Mouse (Mus musculus) spleen, postnatal 14 days (tissue): ENCODE data around the gene Ikzf1.

ENCODE experiments used
- DNase-seq, 2 experiments: peaks; one replicate each; pipeline ENCODE4 v3.0.0; 2021 to 2022; ENCODE audit warnings: low spot score in 2 of 2

Gene Ikzf1

DNA sequence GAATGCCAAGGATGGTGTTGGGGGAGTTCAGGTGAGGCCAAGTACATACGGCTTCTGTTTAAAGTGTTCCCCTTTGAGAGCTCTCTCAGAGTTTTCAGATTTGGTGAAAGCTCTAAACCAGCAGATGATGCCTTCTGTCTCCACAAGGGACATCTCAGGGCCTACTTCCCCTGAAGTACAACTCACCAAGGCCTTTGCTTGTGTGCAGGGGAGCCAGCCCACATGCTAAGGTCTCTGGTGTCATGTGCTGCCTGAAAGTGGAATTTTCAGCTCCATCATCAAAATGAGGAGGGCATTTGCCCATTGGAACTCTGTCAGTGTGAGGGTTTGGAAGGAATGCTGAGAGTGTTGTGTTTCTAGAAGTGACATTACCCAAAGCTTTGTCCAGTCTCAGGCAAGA lies 80.6 kb downstream of the Ikzf1 start:
- DNase-seq = no peak

DNA sequence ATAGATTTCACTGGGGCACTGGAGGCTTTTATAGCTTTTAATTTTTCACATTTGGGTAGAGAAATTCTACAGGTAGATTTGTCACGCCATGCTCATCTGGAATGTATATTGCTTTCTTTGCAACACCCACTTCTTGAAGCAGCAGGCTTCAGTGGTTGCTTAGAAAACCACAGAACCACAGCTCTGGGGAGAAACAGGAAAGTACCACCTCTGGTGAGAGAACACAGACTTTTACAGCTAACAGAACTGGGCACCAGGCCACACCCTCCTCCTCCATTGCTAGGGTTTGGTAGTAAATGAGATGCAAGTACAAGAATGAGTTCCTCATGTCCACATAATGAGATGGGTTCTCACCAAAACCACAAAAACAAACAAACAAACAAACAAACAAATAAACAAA lies 81.3 kb downstream of the Ikzf1 start:
- DNase-seq = peak in 1 of 2 experiments; percentile 33

DNA sequence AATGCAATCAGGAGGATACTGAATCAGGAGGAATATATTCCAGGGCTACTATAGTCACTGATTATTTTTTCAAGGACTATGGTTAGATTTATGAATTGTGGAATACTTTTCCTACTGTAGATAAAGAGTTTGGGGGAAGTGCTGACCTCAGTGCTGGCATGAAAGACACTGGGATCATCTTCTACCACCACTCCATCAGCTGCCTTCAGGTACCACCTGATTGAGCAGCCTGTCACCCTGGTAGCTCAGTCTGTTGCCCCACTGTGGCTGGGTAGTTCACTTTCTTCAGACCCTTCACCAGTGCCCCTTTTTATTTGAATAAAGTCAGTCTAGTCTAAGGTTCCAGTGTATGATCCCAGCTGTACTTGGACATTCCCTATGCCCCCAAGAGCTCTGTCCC lies 81.9 kb downstream of the Ikzf1 start:
- no peak for DNase-seq

GRCm38 (mm10) chr11:11768057-11768456 lies 83.3 kb downstream of the Ikzf1 start:
- DNase-seq = no peak

GRCm38 (mm10) chr11:11769281-11769680 lies 84.5 kb downstream of the Ikzf1 start:
- no peak for DNase-seq

GRCm38 (mm10) chr11:11770691-11771090 lies 85.9 kb downstream of the Ikzf1 start:
- DNase-seq = no peak

GRCm38 (mm10) chr11:11772196-11772595 lies 87.4 kb downstream of the Ikzf1 start:
- no peak for DNase-seq

- no peak for DNase-seq
These were observed 89.6 kb downstream of the Ikzf1 start for GRCm38 (mm10) chr11:11774384-11774783.

DNA sequence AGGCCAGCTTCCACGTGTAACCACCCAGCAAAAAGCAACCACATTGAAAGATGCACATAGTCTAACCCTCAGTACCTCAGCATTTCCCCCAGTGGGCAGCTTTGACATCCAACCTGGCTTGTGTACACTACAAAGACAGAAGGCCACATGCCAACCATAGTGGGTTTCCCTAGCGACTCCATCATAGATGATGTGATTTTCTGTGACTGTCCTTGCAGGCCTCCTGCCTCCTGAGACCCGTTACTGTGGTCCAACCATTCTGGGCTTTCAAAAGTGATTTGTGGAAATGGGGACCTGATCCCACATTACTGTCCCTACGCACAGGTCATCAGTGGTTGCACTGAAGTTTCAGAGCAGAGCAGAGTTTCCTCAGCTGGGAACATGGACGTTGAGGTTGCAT lies 90.1 kb downstream of the Ikzf1 start:
- DNase-seq = no peak

GRCm38 (mm10) chr11:11776071-11776821 lies 91.4 kb downstream of the Ikzf1 start:
- no peak for DNase-seq

DNA sequence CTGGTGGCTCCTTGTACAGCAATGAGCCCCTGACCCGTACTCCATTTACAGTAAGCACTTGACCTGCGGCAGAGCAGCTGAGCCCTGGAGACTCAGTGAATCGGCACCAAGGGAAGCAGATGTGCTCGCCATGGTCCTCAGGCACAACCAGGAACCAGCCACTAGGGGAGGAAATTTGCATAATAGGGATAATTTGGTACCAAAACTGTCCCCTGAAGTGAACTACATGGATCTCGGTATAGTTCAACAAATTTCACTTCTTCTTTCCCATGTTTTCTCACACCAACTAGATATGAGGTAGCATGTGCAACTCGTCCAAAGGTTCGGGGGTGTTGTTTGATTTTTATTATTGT lies 92.0 kb downstream of the Ikzf1 start:
- peak in 1 of 2 experiments; percentile 36 for DNase-seq

- DNase-seq = no peak
These were observed 92.4 kb downstream of the Ikzf1 start for GRCm38 (mm10) chr11:11777246-11777645.

GRCm38 (mm10) chr11:11777796-11778195 lies 93.0 kb downstream of the Ikzf1 start:
- DNase-seq = no peak

- no peak for DNase-seq
These were observed 93.5 kb downstream of the Ikzf1 start for GRCm38 (mm10) chr11:11778345-11778744.

GRCm38 (mm10) chr11:11781728-11782127 lies 96.9 kb downstream of the Ikzf1 start:
- no peak for DNase-seq

GRCm38 (mm10) chr11:11785457-11785856 lies 100.7 kb downstream of the Ikzf1 start:
- DNase-seq = no peak

- DNase-seq = peak; percentile 53 to 70
These were observed 103.7 kb downstream of the Ikzf1 start for GRCm38 (mm10) chr11:11788521-11788974.

GRCm38 (mm10) chr11:11794626-11795025 lies 109.8 kb downstream of the Ikzf1 start:
- DNase-seq = no peak

- no peak for DNase-seq
These were observed 113.9 kb downstream of the Ikzf1 start for GRCm38 (mm10) chr11:11798690-11799089.

DNA sequence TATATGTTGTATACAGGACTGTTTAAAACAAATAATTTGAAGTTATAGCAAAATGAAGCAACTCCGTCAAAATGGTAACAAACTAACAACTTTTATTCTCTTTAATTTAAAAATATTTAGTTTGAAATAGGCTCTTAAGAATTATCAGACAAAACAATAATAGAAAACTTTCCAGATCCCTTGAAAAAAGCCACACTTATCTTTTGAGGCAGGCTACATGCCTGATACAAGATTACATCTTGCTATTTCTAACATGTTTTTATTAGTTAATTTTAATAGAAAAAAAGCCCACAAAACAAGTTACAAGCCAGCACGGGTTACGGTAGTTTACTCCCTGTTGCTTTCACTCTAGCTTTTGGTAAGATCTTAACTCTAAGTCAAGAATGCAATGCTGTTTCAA lies 115.5 kb downstream of the Ikzf1 start:
- no peak for DNase-seq

- DNase-seq = no peak
These were observed 116.3 kb downstream of the Ikzf1 start for GRCm38 (mm10) chr11:11801067-11801466.

GRCm38 (mm10) chr11:11804421-11804820 lies 119.6 kb downstream of the Ikzf1 start:
- DNase-seq = no peak

DNA sequence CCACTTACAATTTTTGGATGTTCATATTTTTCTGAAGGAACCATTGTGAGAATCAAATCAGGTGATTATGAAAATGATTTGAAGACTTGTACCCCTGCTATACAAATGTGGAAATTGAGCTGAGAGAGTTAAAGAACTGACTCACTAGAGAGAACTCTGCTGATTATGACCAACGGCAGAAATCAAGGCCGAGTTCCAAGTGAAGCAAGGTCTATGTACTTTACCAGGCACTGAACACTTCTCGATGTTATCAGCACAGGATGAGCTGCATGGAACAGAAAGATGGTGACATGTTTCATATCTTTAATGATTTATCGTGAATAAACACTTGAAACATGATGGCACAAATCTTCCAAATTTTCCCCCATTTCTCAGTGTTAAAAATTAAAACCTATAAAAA lies 121.1 kb downstream of the Ikzf1 start:
- DNase-seq = no peak
